Mouse (Mus musculus) activated CD4-positive, CD25-positive, alpha-beta regulatory T cell, adult 4 months (primary cell): ENCODE results near the gene March11. TPM values are rescaled to one million over a fixed set of nuclear protein-coding genes. Genes with fewer than 3 reads are reported as not detected.

ENCODE experiments used
- ATAC-seq: one replicate; pipeline ENCODE4 v1.8.0; 2017
- polyA plus RNA-seq, 2 experiments: library from polyadenylated mRNA; unstranded; fragments of 100-300 nt; shearing (Covaris generic); gene quantifications; one replicate each; pipeline ENCODE4 v1.2.1; 2017

The March11 gene
- polyA plus RNA-seq, 2 experiments from 2014 or later: not detected

DNA sequence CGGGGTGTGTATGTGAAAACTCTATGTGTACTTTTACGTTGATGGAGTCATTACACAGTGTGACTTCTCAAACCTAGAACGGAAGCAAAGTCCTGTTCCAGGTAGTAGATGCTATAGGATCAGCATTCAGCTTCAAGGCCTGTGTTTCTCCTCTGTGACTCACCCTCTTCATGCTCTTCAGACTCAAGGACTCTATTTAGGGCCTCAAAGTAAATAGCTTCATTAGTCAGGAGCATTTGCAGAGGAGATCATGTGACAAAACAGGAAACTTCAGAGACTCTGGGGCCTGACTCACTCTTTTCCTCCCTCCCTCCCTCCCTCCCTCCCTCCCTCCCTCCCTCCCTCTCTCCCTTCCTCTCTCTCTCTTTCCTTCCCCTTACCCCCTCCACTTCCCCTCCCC lies 66.1 kb downstream of the March11 start:
- no peak for ATAC-seq

- no peak for ATAC-seq
Observed at GRCm38 (mm10) chr15:26377355-26377754, 68.5 kb downstream of the March11 start.

- ATAC-seq: no peak
Observed at GRCm38 (mm10) chr15:26378879-26379278, 70.0 kb downstream of the March11 start.

DNA sequence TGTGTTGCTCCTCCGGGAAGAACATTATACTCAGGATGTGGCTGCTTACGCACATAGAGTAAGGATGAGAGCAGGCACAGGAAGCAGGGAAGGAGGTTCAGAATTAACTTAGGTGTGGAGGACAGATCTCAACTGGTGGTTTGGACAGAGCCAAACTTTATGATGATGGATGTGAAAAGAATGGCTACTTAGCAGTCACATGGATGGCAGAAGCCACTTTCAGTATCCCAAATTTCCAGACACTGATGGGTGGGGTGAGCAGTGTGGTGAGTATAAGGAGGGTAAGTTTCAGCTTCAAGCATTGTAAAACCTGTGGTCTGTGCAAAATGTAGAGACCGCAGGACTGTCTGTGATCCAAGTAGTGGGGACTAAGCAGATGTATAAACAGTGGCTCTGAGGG lies 71.0 kb downstream of the March11 start:
- no peak for ATAC-seq

DNA sequence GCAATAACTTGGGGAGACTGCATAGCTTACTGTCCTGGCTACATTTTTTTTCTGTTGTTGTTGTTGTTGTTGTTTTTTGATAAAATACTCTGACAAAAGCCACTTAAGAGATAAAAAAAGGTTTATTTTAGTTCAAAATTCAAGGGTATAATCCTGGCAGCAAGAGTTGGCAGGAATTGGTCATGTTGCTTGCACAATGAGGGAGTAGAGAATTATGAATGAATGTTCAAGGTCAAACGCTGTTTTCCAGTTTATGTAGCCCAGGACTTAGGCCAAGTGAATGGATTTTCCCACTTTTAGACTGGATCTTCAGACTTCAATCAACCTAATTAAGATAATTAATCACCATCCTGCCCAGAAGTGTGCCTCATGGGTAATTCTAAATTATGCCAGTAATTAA lies 72.0 kb downstream of the March11 start:
- ATAC-seq: no peak

DNA sequence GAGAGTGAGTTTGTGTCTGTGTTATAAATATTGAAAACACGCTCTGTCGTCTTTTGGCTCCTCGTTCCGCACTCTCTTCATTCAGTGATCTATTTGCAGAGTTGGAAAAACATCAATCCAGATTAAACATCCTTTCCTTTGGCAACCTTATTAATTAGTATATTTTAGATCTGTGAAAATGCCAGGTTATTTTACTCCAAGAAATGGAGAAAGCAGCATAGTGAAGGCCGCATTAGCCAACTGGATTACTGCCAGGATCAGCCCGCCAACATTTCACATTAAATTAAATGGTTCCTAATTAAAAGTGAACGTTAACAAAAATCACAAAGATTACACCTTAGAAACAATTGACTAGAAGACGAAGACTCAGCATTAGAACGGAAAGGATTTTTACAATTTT lies 81.2 kb downstream of the March11 start:
- ATAC-seq: no peak

DNA sequence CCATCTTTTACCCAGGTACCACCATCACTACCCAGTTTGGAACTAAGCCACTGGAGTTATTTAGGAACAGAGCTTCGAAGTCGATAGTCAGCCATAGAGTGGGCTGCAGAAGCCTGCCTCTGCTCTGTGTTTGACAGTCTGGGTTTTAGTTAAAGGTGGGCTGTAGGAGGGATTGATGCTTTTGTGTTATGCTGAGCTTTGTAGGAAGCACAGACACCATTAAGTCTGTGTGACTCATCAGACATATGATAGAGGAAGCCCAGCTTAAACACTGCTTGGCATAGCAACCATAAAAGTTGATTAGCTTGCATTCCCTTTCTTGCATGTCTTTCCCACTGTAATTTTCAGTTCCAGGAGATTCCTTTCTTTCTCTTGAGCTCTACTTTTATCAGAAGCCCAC lies 87.7 kb downstream of the March11 start:
- ATAC-seq: no peak

DNA sequence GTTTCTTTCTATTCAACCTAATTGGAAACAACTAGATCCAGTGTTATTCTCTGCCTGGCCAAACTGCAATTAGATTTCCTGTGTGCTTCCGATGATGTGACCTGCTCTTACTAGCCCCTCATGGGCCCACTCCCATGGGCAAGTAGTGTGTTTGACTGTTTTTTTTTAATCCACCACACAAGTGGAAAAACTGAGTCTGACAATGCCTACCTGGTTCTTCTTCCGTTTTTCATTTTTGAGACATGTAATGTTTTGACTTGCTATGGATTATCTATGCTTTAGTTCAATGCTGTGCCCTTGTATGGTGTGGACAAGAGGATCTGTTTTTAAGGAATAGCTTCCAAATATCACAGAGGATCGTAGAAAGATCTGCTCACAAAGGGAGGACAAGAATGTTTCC lies 116.4 kb downstream of the March11 start:
- ATAC-seq: no peak

GRCm38 (mm10) chr15:26426231-26426630 lies 117.4 kb downstream of the March11 start:
- no peak for ATAC-seq

DNA sequence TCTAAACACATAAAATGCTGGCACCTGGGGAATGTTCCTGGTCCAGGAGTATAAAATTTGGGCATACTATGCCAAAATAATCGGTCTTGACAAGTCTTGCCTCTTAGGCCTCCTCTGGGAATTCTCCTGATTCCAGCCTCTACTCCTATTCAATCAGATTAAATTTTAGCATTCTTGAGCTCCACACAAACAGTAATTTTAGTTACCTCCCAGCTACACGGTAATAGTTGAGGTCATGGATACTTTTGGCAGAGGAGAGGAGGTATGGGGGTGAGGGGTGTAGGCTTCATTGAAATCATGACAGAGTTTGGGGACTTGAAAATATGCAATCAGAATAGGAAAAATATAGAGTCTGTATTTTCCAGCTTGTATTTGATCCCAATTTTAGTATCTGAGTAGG lies 121.7 kb downstream of the March11 start:
- ATAC-seq: no peak

GRCm38 (mm10) chr15:26432676-26433075 lies 123.8 kb downstream of the March11 start:
- ATAC-seq: no peak

DNA sequence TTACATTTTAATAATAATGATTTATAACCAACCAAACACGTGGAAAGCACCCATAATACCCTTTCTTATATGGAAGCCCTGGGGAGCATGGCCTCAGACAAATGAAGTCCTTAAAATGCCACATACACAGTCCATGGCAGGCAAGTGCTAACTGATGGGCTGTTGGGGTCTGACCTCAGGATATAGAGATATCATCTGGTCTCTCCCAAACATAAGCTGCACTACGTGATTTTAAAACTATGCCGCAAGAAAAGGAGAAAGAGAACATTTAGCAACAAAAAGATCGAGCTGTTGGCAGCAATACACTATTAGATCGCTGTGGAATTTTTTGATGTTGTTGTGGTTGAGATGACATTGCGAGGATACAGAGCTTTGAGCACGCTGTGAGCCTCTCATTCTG lies 126.9 kb downstream of the March11 start:
- no peak for ATAC-seq

DNA sequence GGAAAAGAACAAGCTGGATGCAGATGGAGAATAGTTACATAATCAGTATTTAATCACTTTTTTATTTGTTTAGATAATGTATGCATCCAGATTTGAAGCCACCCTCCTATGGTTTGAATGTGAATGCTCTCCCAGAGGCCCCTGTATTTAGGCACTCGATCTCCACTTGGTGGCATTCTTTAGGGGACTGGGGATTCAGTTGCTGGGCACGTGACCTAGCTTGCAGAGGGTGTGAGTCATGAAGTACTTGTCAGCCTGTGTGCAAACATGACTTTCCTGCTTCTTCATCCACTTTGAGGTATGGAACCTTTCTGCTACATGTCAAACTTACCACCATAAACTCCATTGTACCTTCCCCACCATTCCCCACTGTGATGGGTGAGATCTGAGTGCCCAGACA lies 128.3 kb downstream of the March11 start:
- no peak for ATAC-seq
